Mouse (Mus musculus) G1E (cell line): ENCODE results near the gene Tceal5.
"Not testable (repeated sequence)": the region's sequence is repeated elsewhere in the genome, so short reads cannot be mapped to it uniquely, and the experiment has no call there.

ENCODE experiments used
- CTCF ChIP-seq: IDR thresholded peaks from 2 replicates; pipeline ENCODE4 v1.5.1; 2012; ENCODE audit warnings: low read depth, low read length, inconsistent platforms, mixed read lengths
- GATA1 ChIP-seq: IDR thresholded peaks from 2 replicates; pipeline ENCODE4 v1.6.1; 2012; ENCODE audit warnings: borderline replicate concordance, low read length, inconsistent platforms, mixed read lengths
- POLR2AphosphoS5 ChIP-seq: IDR thresholded peaks from 2 replicates; pipeline ENCODE4 v1.6.1; 2012; ENCODE audit warnings: low read depth, low read length, inconsistent platforms; ENCODE audit not compliant: insufficient replicate concordance
- TAL1 ChIP-seq: conservative IDR thresholded peaks from 2 replicates; pipeline ENCODE4 v1.6.1; 2012; ENCODE audit warnings: low read depth, low read length, inconsistent platforms, mixed read lengths

GRCm38 (mm10) chrX:136214729-136215677 is 11.3 kb upstream of the Tceal5 start, which contains the start of the genes Tceal7 and Bex1:
- not testable (repeated sequence) for TF ChIP-seq CTCF, GATA1, POLR2AphosphoS5, TAL1
